10 mouse cellular contexts compared by ENCODE assay signal in genomic region chr12:91787959-91788437, GRCm38 (mm10). TPM values are rescaled to one million over a fixed set of nuclear protein-coding genes. Genes with fewer than 3 reads are reported as not detected.
DNase-seq lines count a peak whose midpoint lies in the region; ATAC-seq and TF ChIP-seq lines count a peak whose summit lies in the region.
"Had no signal": no experiment of that assay in that cellular context is flagged by ENCODE, and none has a peak within 500 bp of the region (broad histone marks: within the 10 kb centered on the region; RNA-seq: fewer than 3 reads in every experiment).

Ston2 (minus strand) TSS chr12:91788387.

- 88% methylated on average over 9 of the region's 9 CpGs for WGBS in forebrain, embryonic 10.5 days
- 91% methylated on average over 9 of the region's 9 CpGs for WGBS in forebrain, embryonic 14.5 days
- 73% methylated on average over 9 of the region's 9 CpGs for WGBS in liver, embryonic 12.5 days (ENCODE audit: insufficient replicate concordance)
- WGBS in liver, postnatal 0 days (ENCODE audit: insufficient replicate concordance), result 72% methylated on average over 9 of the region's 9 CpGs
- 68% methylated on average over 9 of the region's 9 CpGs for WGBS in liver, embryonic 13.5 days (ENCODE audit: insufficient replicate concordance)

- TF ChIP-seq EP300 in liver, postnatal 0 days (IDR thresholded peaks at IDR 0.05; ENCODE audit: low read depth), result no peak

- H3K36me3 ChIP-seq in forebrain, embryonic 10.5 days (replicated peaks), result no peaks in the 10 kb centered on the region
- H3K36me3 ChIP-seq in forebrain, embryonic 14.5 days (ENCODE audit: control insufficient read depth, insufficient read depth, low read length), result no peaks in the 10 kb centered on the region
- H3K36me3 ChIP-seq in liver, embryonic 12.5 days, result no peaks in the 10 kb centered on the region
- no peaks in the 10 kb centered on the region for H3K36me3 ChIP-seq in liver, postnatal 0 days (replicated peaks; ENCODE audit: insufficient read depth, low read length)
- H3K36me3 ChIP-seq in liver, embryonic 13.5 days, result no peaks in the 10 kb centered on the region
- H3K36me3 ChIP-seq: neural tube, embryonic 13.5 days had no signal

- H3K27ac ChIP-seq in forebrain, embryonic 10.5 days, result no peak within 1 kb of the TSS
- H3K27ac ChIP-seq in forebrain, embryonic 14.5 days (ENCODE audit: low read depth, low read length), result no peak within 1 kb of the TSS
- no peak within 1 kb of the TSS for H3K27ac ChIP-seq in liver, embryonic 12.5 days
- no peak within 1 kb of the TSS for H3K27ac ChIP-seq in liver, postnatal 0 days (ENCODE audit: low read depth)
- H3K27ac ChIP-seq in liver, embryonic 13.5 days, result no peak within 1 kb of the TSS
- H3K27ac ChIP-seq: neural tube, embryonic 13.5 days had no signal

- ATAC-seq in forebrain, embryonic 14.5 days, result no peak
- ATAC-seq in liver, embryonic 12.5 days, result no peak
- ATAC-seq in liver, postnatal 0 days, result no peak
- no peak for ATAC-seq in liver, embryonic 13.5 days (ENCODE audit: low read depth)
- ATAC-seq: hindbrain, embryonic 16.5 days had no signal

- H3K9ac ChIP-seq in forebrain, embryonic 14.5 days (ENCODE audit: low read length), result no peak within 1 kb of the TSS
- H3K9ac ChIP-seq in liver, embryonic 12.5 days, result no peak within 1 kb of the TSS
- H3K9ac ChIP-seq in liver, postnatal 0 days (replicated peaks), result no peak within 1 kb of the TSS
- H3K9ac ChIP-seq in liver, embryonic 13.5 days, result no peak within 1 kb of the TSS
- H3K9ac ChIP-seq: neural tube, embryonic 13.5 days had no signal

- no peaks in the 10 kb centered on the region for H3K9me3 ChIP-seq in forebrain, embryonic 10.5 days
- H3K9me3 ChIP-seq in forebrain, embryonic 14.5 days (replicated peaks; ENCODE audit: control insufficient read depth, low read length), result no peaks in the 10 kb centered on the region
- no peaks in the 10 kb centered on the region for H3K9me3 ChIP-seq in liver, embryonic 12.5 days (replicated peaks)
- H3K9me3 ChIP-seq in liver, postnatal 0 days (ENCODE audit: low read length), result no peaks in the 10 kb centered on the region
- no peaks in the 10 kb centered on the region for H3K9me3 ChIP-seq in liver, embryonic 13.5 days (replicated peaks)
- H3K9me3 ChIP-seq: neural tube, embryonic 13.5 days had no signal

- H3K4me2 ChIP-seq in forebrain, embryonic 14.5 days (ENCODE audit: low read length), result no peak within 1 kb of the TSS
- no peak within 1 kb of the TSS for H3K4me2 ChIP-seq in liver, embryonic 12.5 days
- no peak within 1 kb of the TSS for H3K4me2 ChIP-seq in liver, postnatal 0 days (ENCODE audit: low read depth, low read length)
- no peak within 1 kb of the TSS for H3K4me2 ChIP-seq in liver, embryonic 13.5 days
- H3K4me2 ChIP-seq: neural tube, embryonic 13.5 days had no signal

- no peak for DNase-seq in forebrain, embryonic 10.5 days (ENCODE audit: extremely low spot score, low spot score)
- DNase-seq in forebrain, embryonic 14.5 days (ENCODE audit: low spot score), result no peak
- DNase-seq in liver, postnatal 0 days, result no peak
- no peak for DNase-seq in gastrocnemius, postnatal 10 days
- no peak for DNase-seq in liver, embryonic 13.5 days
- no peak for DNase-seq in MN1 (ENCODE audit: low spot score)
- no peak for DNase-seq in heart, postnatal 14 days

- H3K4me3 ChIP-seq in forebrain, embryonic 10.5 days, result no peak within 1 kb of the TSS
- no peak within 1 kb of the TSS for H3K4me3 ChIP-seq in forebrain, embryonic 14.5 days (ENCODE audit: low read depth, low read length)
- no peak within 1 kb of the TSS for H3K4me3 ChIP-seq in liver, embryonic 12.5 days
- no peak within 1 kb of the TSS for H3K4me3 ChIP-seq in liver, postnatal 0 days (ENCODE audit: low read depth, low read length)
- H3K4me3 ChIP-seq in liver, embryonic 13.5 days (replicated peaks), result no peak within 1 kb of the TSS
- H3K4me3 ChIP-seq: neural tube, embryonic 13.5 days had no signal

- TF ChIP-seq CTCF in liver, postnatal 0 days (IDR thresholded peaks at IDR 0.05; ENCODE audit: low read depth), result no peak

- H3K4me1 ChIP-seq in forebrain, embryonic 10.5 days, result peaks cover 6% of the 10 kb centered on the region; the same call in 1 of the 2 replicates
- no peaks in the 10 kb centered on the region for H3K4me1 ChIP-seq in forebrain, embryonic 14.5 days (ENCODE audit: control insufficient read depth, insufficient read depth, low read length)
- H3K4me1 ChIP-seq in liver, embryonic 12.5 days, result 0 out of 2 replicates have a peak, but pooled peaks cover 2% of the 10 kb centered on the region
- H3K4me1 ChIP-seq in liver, postnatal 0 days (ENCODE audit: insufficient read depth), result no peaks in the 10 kb centered on the region
- no peaks in the 10 kb centered on the region for H3K4me1 ChIP-seq in liver, embryonic 13.5 days (replicated peaks)
- H3K4me1 ChIP-seq: neural tube, embryonic 13.5 days had no signal

- H3K27me3 ChIP-seq in forebrain, embryonic 10.5 days (ENCODE audit: poor library complexity, severe bottlenecking), result no peaks in the 10 kb centered on the region
- H3K27me3 ChIP-seq in forebrain, embryonic 14.5 days (replicated peaks; ENCODE audit: control insufficient read depth, insufficient read depth, low read length), result no peaks in the 10 kb centered on the region
- peaks cover 7% of the 10 kb centered on the region; the same call in 1 of the 2 replicates for H3K27me3 ChIP-seq in liver, embryonic 12.5 days (replicated peaks)
- H3K27me3 ChIP-seq in liver, postnatal 0 days (ENCODE audit: insufficient read depth, low read length), result no peaks in the 10 kb centered on the region
- no peaks in the 10 kb centered on the region for H3K27me3 ChIP-seq in liver, embryonic 13.5 days
- H3K27me3 ChIP-seq: neural tube, embryonic 13.5 days had no signal

- intact Hi-C loops in heart, postnatal 14 days (cut with DNase I), result no loop called here

RNA-seq across cellular contexts. Expression of gene Ston2, which starts in this region (rescaled TPM):
- 11.4 and 11.5 TPM in 2 replicates for polyA plus RNA-seq in forebrain, embryonic 10.5 days (2016; fragmentation: Nextera tagmentation; extraction: Ambion mirVana)
- 5.6 and 7.6 TPM in 2 replicates for polyA plus RNA-seq in forebrain, embryonic 14.5 days (2014; fragmentation: Nextera tagmentation; extraction: Ambion mirVana)
- 35.7 and 37.9 TPM in 2 replicates for polyA plus RNA-seq in liver, embryonic 12.5 days (2016; fragmentation: Nextera tagmentation; extraction: Ambion mirVana)
- 5.5 and 5.6 TPM in 2 replicates for polyA plus RNA-seq in liver, postnatal 0 days (2015; fragmentation: Nextera tagmentation; extraction: Ambion mirVana)
- total RNA-seq in gastrocnemius, postnatal 10 days (2021), result 10 to 100 TPM; 42.7 to 51.4 TPM
- polyA plus RNA-seq in liver, embryonic 13.5 days (2015; fragmentation: Nextera tagmentation; extraction: Ambion mirVana), result 25.0 and 25.2 TPM in 2 replicates
- total RNA-seq in heart, postnatal 14 days (2021), result 1 to 10 TPM; 5.2 to 5.8 TPM

Comparison
In these comparisons a context has a peak if more than half of its experiments do, and no peak if none do; other contexts are left out.
1. RNA of gene Ston2 (total RNA-seq): 42.7 to 51.4 TPM in gastrocnemius, postnatal 10 days; 5.2 to 5.8 TPM in heart, postnatal 14 days; every median in the first group is over 4 times any median in the second.